Mouse (Mus musculus) liver (tissue): ENCODE data around the gene Zfp282.
"Not testable (repeated sequence)": the region's sequence is repeated elsewhere in the genome, so short reads cannot be mapped to it uniquely, and the experiment has no call there.

Experiments used
- DNase-seq: peaks from one replicate; pipeline ENCODE4 v3.0.0-alpha.2; 2020; ENCODE audit warnings: mixed read lengths

The Zfp282 gene

GRCm38 (mm10) chr6:47877058-47877457, at the start of gene Zfp282:
Gene Zfp282 (plus strand): TSS chr6:47877204.
- no peak for DNase-seq

- no peak for DNase-seq
These were observed 49.5 kb upstream of the Zfp282 start for GRCm38 (mm10) chr6:47827462-47827861.

GRCm38 (mm10) chr6:47828950-47829349, 48.1 kb upstream of the Zfp282 start:
- no peak for DNase-seq

- DNase-seq: peak; percentile 93
These were observed 46.6 kb upstream of the Zfp282 start, which contains the start of gene Zfp786 for GRCm38 (mm10) chr6:47830104-47831078. Gene Zfp786 (minus strand): TSS chr6:47830867.

GRCm38 (mm10) chr6:47832220-47832619, 44.8 kb upstream of the Zfp282 start:
- DNase-seq: no peak

- DNase-seq: peak; percentile 96
These were observed 41.5 kb upstream of the Zfp282 start, which contains the start of gene Zfp398 for GRCm38 (mm10) chr6:47835482-47835983. Gene Zfp398 (plus strand): TSS chr6:47835661.

GRCm38 (mm10) chr6:47835984-47836521, 41.0 kb upstream of the Zfp282 start:
- DNase-seq: peak; percentile 67

GRCm38 (mm10) chr6:47837630-47838029, 39.4 kb upstream of the Zfp282 start:
- DNase-seq: no peak

- no peak for DNase-seq
These were observed 35.9 kb upstream of the Zfp282 start for GRCm38 (mm10) chr6:47841077-47841476.

GRCm38 (mm10) chr6:47841831-47842230, 35.2 kb upstream of the Zfp282 start:
- no peak for DNase-seq

- no peak for DNase-seq
These were observed 34.7 kb upstream of the Zfp282 start for GRCm38 (mm10) chr6:47842337-47842736.

- no peak for DNase-seq
These were observed 31.2 kb upstream of the Zfp282 start for GRCm38 (mm10) chr6:47845779-47846178.

GRCm38 (mm10) chr6:47857241-47857640, 19.8 kb upstream of the Zfp282 start:
- DNase-seq: no peak

GRCm38 (mm10) chr6:47857729-47858128, 19.3 kb upstream of the Zfp282 start:
- not testable (repeated sequence) for DNase-seq

- DNase-seq: no peak
These were observed 4.7 kb upstream of the Zfp282 start for GRCm38 (mm10) chr6:47872266-47872665.

GRCm38 (mm10) chr6:47877461-47878132, 593 bp downstream of the Zfp282 start:
- DNase-seq: peak; percentile 90

- DNase-seq: peak; percentile 43
These were observed 1.1 kb downstream of the Zfp282 start for GRCm38 (mm10) chr6:47878133-47878514.

- DNase-seq: no peak
These were observed 1.6 kb downstream of the Zfp282 start for GRCm38 (mm10) chr6:47878593-47878992.

- DNase-seq: no peak
These were observed 2.2 kb downstream of the Zfp282 start for GRCm38 (mm10) chr6:47879049-47879716.

GRCm38 (mm10) chr6:47880166-47880565, 3.2 kb downstream of the Zfp282 start:
- DNase-seq: no peak

GRCm38 (mm10) chr6:47888812-47889383, 11.9 kb downstream of the Zfp282 start:
- no peak for DNase-seq

GRCm38 (mm10) chr6:47899416-47899815, 22.4 kb downstream of the Zfp282 start:
- no peak for DNase-seq
